Mouse (Mus musculus) embryonic facial prominence, embryonic 14.5 days (tissue): Measurements from ENCODE around the gene Olfr1509. TPM values are rescaled to one million over a fixed set of nuclear protein-coding genes. Genes with fewer than 3 reads are reported as not detected.

ENCODE experiments used
- ATAC-seq: fragments of 200-750 bp; cut with Nextera tagmentation; 2 replicates; pipeline ENCODE4 v1.8.0; 2017; ENCODE audit warnings: low read depth, moderate number of reproducible peaks, moderate TSS enrichment
- DNase-seq: peaks from one replicate; pipeline ENCODE4 v3.0.0-alpha.2; 2015; ENCODE audit warnings: low spot score
- H3K27ac ChIP-seq: fragments of 300-500 bp; sonication (generic); replicated peaks from 2 replicates; pipeline ENCODE4 v1.5.1; 2014; ENCODE audit warnings: low read depth, mild to moderate bottlenecking, low read length, moderate library complexity
- H3K27me3 ChIP-seq: fragments of 300-500 bp; sonication (generic); replicated peaks from 2 replicates; pipeline ENCODE4 v1.6.1; 2014; ENCODE audit warnings: low read length; ENCODE audit not compliant: control insufficient read depth, insufficient read depth
- H3K36me3 ChIP-seq: fragments of 300-500 bp; sonication (generic); 2 replicates; pipeline ENCODE4 v1.6.1; 2014; ENCODE audit warnings: low read length, mixed read lengths; ENCODE audit not compliant: control insufficient read depth, insufficient read depth
- H3K4me1 ChIP-seq: fragments of 300-500 bp; sonication (generic); 2 replicates; pipeline ENCODE4 v1.6.1; 2014; ENCODE audit warnings: antibody characterized with exemption, low read length; ENCODE audit not compliant: control insufficient read depth, insufficient read depth
- H3K4me2 ChIP-seq: fragments of 300-500 bp; sonication (generic); 2 replicates; pipeline ENCODE4 v1.6.1; 2014; ENCODE audit warnings: low read depth, mild to moderate bottlenecking, low read length, moderate library complexity, mixed read lengths
- H3K4me3 ChIP-seq: fragments of 300-500 bp; sonication (generic); 2 replicates; pipeline ENCODE4 v1.5.1; 2014; ENCODE audit warnings: low read depth, mild to moderate bottlenecking, low read length
- H3K9ac ChIP-seq: fragments of 300-500 bp; sonication (generic); 2 replicates; pipeline ENCODE4 v1.6.1; 2014; ENCODE audit warnings: low read depth, mild to moderate bottlenecking, low read length, moderate library complexity, mixed read lengths
- H3K9me3 ChIP-seq: fragments of 300-500 bp; sonication (generic); 2 replicates; pipeline ENCODE4 v1.6.1; 2016; ENCODE audit warnings: low read length; ENCODE audit not compliant: control insufficient read depth
- WGBS: fragments of 180-500 bp; shearing (Covaris S2); extraction: QIAGEN DNeasy Blood & Tissue Kit; methylation state at CpG from one replicate; pipeline ENCODE4 v1.1.7; 2014; 5-methylcytosine and 5-hydroxymethylcytosine counted together
- polyA plus RNA-seq: library from polyadenylated mRNA; unstranded; fragments of >200 nt; fragmentation: Nextera tagmentation; extraction: Ambion mirVana; gene quantifications from 2 replicates; pipeline ENCODE4 v1.2.1, GENCODE M21; 2014

The Olfr1509 gene
- polyA plus RNA-seq, 1 experiment from 2014 or later, result not detected

DNA sequence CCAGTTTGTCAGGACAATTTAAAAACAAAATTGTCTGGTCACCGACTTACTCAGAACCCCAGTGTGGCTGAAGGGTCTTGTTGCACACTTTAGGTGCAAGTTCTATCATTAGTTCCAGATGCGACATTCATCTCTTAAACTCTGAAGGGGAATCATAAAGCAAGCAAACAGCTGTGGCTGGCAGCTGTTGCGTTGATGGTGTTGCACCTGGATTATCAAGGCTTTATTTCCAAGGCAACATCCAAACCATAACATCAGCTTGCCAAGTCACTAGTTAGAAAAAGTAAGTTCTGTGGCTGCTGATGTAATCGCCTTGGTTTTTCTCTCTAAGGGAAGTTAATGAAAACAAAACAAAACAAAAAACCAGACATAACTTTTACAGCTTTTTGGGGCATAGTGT lies 52.7 kb downstream of the Olfr1509 start, which contains the start of gene Olfr1507:
TSS of gene Olfr1507 (minus strand) at position 234 of the 400 bp plus-strand sequence.
- ATAC-seq, result no peak
- no peaks in the 10 kb centered on the region for H3K4me1 ChIP-seq
- H3K27ac ChIP-seq, result no peak within 1 kb of the TSS
- no peak within 1 kb of the TSS for H3K4me3 ChIP-seq
- H3K4me2 ChIP-seq, result no peak within 1 kb of the TSS
- H3K9ac ChIP-seq, result no peak within 1 kb of the TSS
- no peaks in the 10 kb centered on the region for H3K36me3 ChIP-seq
- no peaks in the 10 kb centered on the region for H3K9me3 ChIP-seq
- whole genome bisulfite sequencing, result 67% methylated on average over 4 of the region's 4 CpGs
- DNase-seq, result peak; percentile 28
- no peaks in the 10 kb centered on the region for H3K27me3 ChIP-seq

Other genes starting within 250 kb of the Olfr1509 start
- gene Supt16, start 245.6 kb upstream of the Olfr1509 start, polyA plus RNA-seq, result 48.7 and 60.0 TPM in 2 replicates
- 35.5 and 42.9 TPM in 2 replicates for gene Chd8, start 185.2 kb upstream of the Olfr1509 start, polyA plus RNA-seq
- gene Tox4, start 163.8 kb upstream of the Olfr1509 start, polyA plus RNA-seq, result 36.9 and 38.5 TPM in 2 replicates
- 17.3 and 19.9 TPM in 2 replicates for gene Rab2b, start 163.4 kb upstream of the Olfr1509 start, polyA plus RNA-seq
- gene Mettl3, start 137.9 kb upstream of the Olfr1509 start, polyA plus RNA-seq, result 27.0 and 36.8 TPM in 2 replicates
- gene Sall2, start 114.2 kb upstream of the Olfr1509 start, polyA plus RNA-seq, result 18.1 and 19.4 TPM in 2 replicates
- 0.14 and 0.18 TPM in 2 replicates for gene Olfr1513, start 86.6 kb upstream of the Olfr1509 start, polyA plus RNA-seq
- gene Olfr1512, start 63.8 kb upstream of the Olfr1509 start, polyA plus RNA-seq, result 0.10 TPM in 1 of 2 replicates, not detected in the other
- not detected in 2 replicates for gene Olfr1511, start 45.6 kb upstream of the Olfr1509 start, polyA plus RNA-seq
- gene Olfr1510, start 28.6 kb upstream of the Olfr1509 start, polyA plus RNA-seq, result not detected in 2 replicates
- gene Olfr1508, start 24.5 kb downstream of the Olfr1509 start, polyA plus RNA-seq, result not detected in 2 replicates
- 0.25 TPM in 1 of 2 replicates, not detected in the other for gene Olfr1507, start 52.8 kb downstream of the Olfr1509 start, polyA plus RNA-seq